Mouse (Mus musculus): ENCODE results near the gene Fam83f.

DNA sequence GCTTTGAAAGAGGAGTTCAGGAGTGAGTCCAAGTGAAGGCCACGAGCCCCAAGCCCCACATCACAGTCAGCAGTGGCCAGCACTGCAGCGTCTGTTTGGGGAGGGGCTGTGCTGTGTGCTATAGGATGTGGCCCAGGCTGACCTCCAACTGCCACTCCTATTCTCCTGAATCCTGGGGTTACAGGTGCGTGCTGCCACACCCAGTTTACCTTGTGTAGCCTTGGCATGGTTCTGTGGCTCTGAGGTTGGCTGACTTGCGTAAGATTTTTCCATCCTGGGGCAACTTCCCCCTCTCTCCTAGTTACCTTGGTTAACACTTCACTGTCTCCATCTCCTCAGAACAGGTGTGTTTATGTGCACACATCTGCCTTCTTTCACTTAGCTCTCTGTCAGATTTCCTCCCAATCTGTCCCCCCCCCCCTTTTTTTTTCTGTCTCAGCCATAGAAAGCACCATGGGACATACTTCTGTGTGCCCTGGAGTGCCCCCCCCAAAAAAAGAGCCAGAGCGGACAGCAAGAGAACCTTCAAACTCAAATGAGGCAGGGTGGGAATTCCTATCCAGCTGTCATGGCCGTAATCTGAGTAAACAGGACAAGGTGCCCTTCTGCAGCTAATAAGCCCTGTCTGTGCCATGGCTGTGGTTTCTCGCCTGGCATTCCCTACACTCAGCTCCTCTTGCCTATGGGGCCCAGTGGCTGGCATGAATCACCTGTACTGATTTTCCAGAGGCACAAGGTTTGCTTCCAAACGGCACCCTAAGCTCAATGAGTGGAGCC is 30.0 kb downstream of the Fam83f start:
- no peak for TF ChIP-seq CTCF (IDR thresholded peaks at IDR 0.05; ENCODE audit: extremely low read depth, insufficient read depth, low read length)
- no peak for TF ChIP-seq POLR2A (IDR thresholded peaks at IDR 0.05; ENCODE audit: extremely low read depth, insufficient read depth, low read length)

Measured in cortical plate, adult 2 months (tissue).